ENCODE assay signal across 30 mouse cellular contexts in genomic region chr11:83689918-83690317, GRCm38 (mm10). TPM values are rescaled to one million over a fixed set of nuclear protein-coding genes. Genes with fewer than 3 reads are reported as not detected.
"Had no signal": no experiment of that assay in that cellular context is flagged by ENCODE, and none has a peak within 500 bp of the region (broad histone marks: within the 10 kb centered on the region; RNA-seq: fewer than 3 reads in every experiment).

No protein-coding gene starts in this region.

- H3K27me3 ChIP-seq: heart, embryonic 15.5 days; hindbrain, embryonic 13.5 days; intestine, embryonic 15.5 days; limb, embryonic 12.5 days; liver, embryonic 13.5 days had no signal

- H3K36me3 ChIP-seq: heart, embryonic 13.5 days; heart, embryonic 15.5 days; hindbrain, embryonic 13.5 days; intestine, embryonic 15.5 days; limb, embryonic 10.5 days; limb, embryonic 12.5 days; liver, embryonic 13.5 days had no signal

- H3K9ac ChIP-seq: heart, embryonic 13.5 days; heart, embryonic 15.5 days; hindbrain, embryonic 13.5 days; intestine, embryonic 15.5 days; limb, embryonic 12.5 days; liver, embryonic 13.5 days had no signal

- H3K27ac ChIP-seq: gastrocnemius, adult 2 months; heart, embryonic 13.5 days; heart, embryonic 15.5 days; hindbrain, embryonic 13.5 days; intestine, embryonic 15.5 days; layer of hippocampus, adult 2 months; left cerebral cortex, adult 2 months; limb, embryonic 10.5 days; limb, embryonic 12.5 days; liver, embryonic 13.5 days had no signal

- H3K9me3 ChIP-seq: heart, embryonic 13.5 days; heart, embryonic 15.5 days; hindbrain, embryonic 13.5 days; intestine, embryonic 15.5 days; limb, embryonic 10.5 days; limb, embryonic 12.5 days; liver, embryonic 13.5 days had no signal

- H3K4me3 ChIP-seq: gastrocnemius, adult 2 months; heart, embryonic 13.5 days; heart, embryonic 15.5 days; hindbrain, embryonic 13.5 days; intestine, embryonic 15.5 days; layer of hippocampus, adult 2 months; left cerebral cortex, adult 2 months; limb, embryonic 10.5 days; limb, embryonic 12.5 days; liver, embryonic 13.5 days had no signal

- H3K4me2 ChIP-seq: heart, embryonic 11.5 days; heart, embryonic 13.5 days; heart, embryonic 15.5 days; hindbrain, embryonic 13.5 days; intestine, embryonic 15.5 days; limb, embryonic 12.5 days; liver, embryonic 11.5 days; liver, embryonic 13.5 days had no signal

- DNase-seq: gastrocnemius, adult 2 months; gastrocnemius, postnatal 10 days; gastrocnemius, postnatal 25 days; heart, adult 18-20 months; heart, postnatal 14 days; heart, postnatal 36 days; kidney, adult 18-20 months; kidney, adult 8-10 months; kidney, postnatal 10 days; kidney, postnatal 25 days; kidney, postnatal 4 days; liver; liver, embryonic 13.5 days had no signal

- H3K4me1 ChIP-seq: heart, embryonic 13.5 days; heart, embryonic 15.5 days; hindbrain, embryonic 13.5 days; intestine, embryonic 15.5 days; limb, embryonic 10.5 days; limb, embryonic 12.5 days; liver, embryonic 13.5 days had no signal

- ATAC-seq: hindbrain, embryonic 16.5 days; inflammation-experienced regulatory T-cells, adult 6 months; intestine, embryonic 15.5 days; intestine, postnatal 0 days had no signal

RNA-seq across cellular contexts. Expression of gene Wfdc18, which starts 18.9 kb away (rescaled TPM):
- polyA plus RNA-seq: hindbrain, embryonic 11.5 days; hindbrain, embryonic 13.5 days; hindbrain, embryonic 16.5 days; inflammation-experienced regulatory T-cells, adult 6 months; kidney, embryonic 14.5 days; limb, embryonic 10.5 days; limb, embryonic 12.5 days; liver, embryonic 11.5 days; liver, embryonic 13.5 days had no signal

RNA-seq across cellular contexts. Expression of gene Ccl4, which starts 27.5 kb away (rescaled TPM):
- polyA plus RNA-seq: kidney, embryonic 14.5 days had no signal

RNA-seq across cellular contexts. Expression of gene Ccl3, which starts 40.8 kb away (rescaled TPM):
- polyA plus RNA-seq: limb, embryonic 12.5 days had no signal

RNA-seq across cellular contexts. Expression of gene Rpl9-ps1, which starts 44.5 kb away (rescaled TPM):
- polyA plus RNA-seq: heart, embryonic 11.5 days; heart, embryonic 13.5 days; heart, embryonic 15.5 days; heart, postnatal 0 days; hindbrain, embryonic 11.5 days; hindbrain, embryonic 13.5 days; hindbrain, embryonic 16.5 days; inflammation-experienced regulatory T-cells, adult 6 months; intestine, embryonic 15.5 days; intestine, postnatal 0 days; kidney, embryonic 14.5 days; limb, embryonic 10.5 days; limb, embryonic 12.5 days; limb, embryonic 14.5 days; liver, embryonic 11.5 days; liver, embryonic 13.5 days had no signal
